ENCODE assay signal across 8 mouse cellular contexts in genomic region chr16:57634191-57634590, GRCm38 (mm10). TPM values are rescaled to one million over a fixed set of nuclear protein-coding genes. Genes with fewer than 3 reads are reported as not detected.
A peak's percentile ranks its signal among the peaks of the same experiment; 100 is the strongest.
DNase-seq lines count a peak whose midpoint lies in the region; ATAC-seq and TF ChIP-seq lines count a peak whose summit lies in the region.

No protein-coding gene starts in this region.

- H3K4me2 ChIP-seq in embryonic facial prominence, embryonic 14.5 days (ENCODE audit: low read depth, low read length): no peak overlapping the region
- H3K4me2 ChIP-seq in liver, embryonic 14.5 days (ENCODE audit: low read depth): no peak overlapping the region
- no peak overlapping the region for H3K4me2 ChIP-seq in neural tube, embryonic 14.5 days (ENCODE audit: low read depth, low read length)

- no peaks in the 10 kb centered on the region for H3K27me3 ChIP-seq in embryonic facial prominence, embryonic 14.5 days (replicated peaks; ENCODE audit: control insufficient read depth, insufficient read depth, low read length)
- no peaks in the 10 kb centered on the region for H3K27me3 ChIP-seq in liver, embryonic 14.5 days (ENCODE audit: control insufficient read depth, insufficient read depth, low read length)
- no peaks in the 10 kb centered on the region for H3K27me3 ChIP-seq in neural tube, embryonic 14.5 days (ENCODE audit: control insufficient read depth, insufficient read depth, low read length)

- H3K4me3 ChIP-seq in embryonic facial prominence, embryonic 14.5 days (ENCODE audit: low read depth, low read length): no peak overlapping the region
- H3K4me3 ChIP-seq in liver, embryonic 14.5 days (ENCODE audit: insufficient read depth in 1 of 2, low read depth in 2 of 2, low read length in 2 of 2): no peak overlapping the region
- no peak overlapping the region for H3K4me3 ChIP-seq in neural tube, embryonic 14.5 days (ENCODE audit: low read depth, low read length)

- intact Hi-C loops in heart, postnatal 10 days (cut with DNase I): loop anchor here (1.0 to 10.0 kb wide), 3 partner anchors 35 to 1031 kb away; no protein-coding TSS in a partner anchor

- no peaks in the 10 kb centered on the region for H3K4me1 ChIP-seq in embryonic facial prominence, embryonic 14.5 days (ENCODE audit: control insufficient read depth, insufficient read depth, low read length)
- H3K4me1 ChIP-seq in liver, embryonic 14.5 days (replicated peaks; ENCODE audit: control insufficient read depth in 2 of 2, insufficient read depth in 2 of 2, low read length in 1 of 2): no peaks in the 10 kb centered on the region
- no peaks in the 10 kb centered on the region for H3K4me1 ChIP-seq in neural tube, embryonic 14.5 days (ENCODE audit: control insufficient read depth, insufficient read depth, low read length)

- H3K9me3 ChIP-seq in embryonic facial prominence, embryonic 14.5 days (ENCODE audit: control insufficient read depth, low read length): no peaks in the 10 kb centered on the region
- no peaks in the 10 kb centered on the region for H3K9me3 ChIP-seq in liver, embryonic 14.5 days (ENCODE audit: control insufficient read depth, low read length)
- H3K9me3 ChIP-seq in neural tube, embryonic 14.5 days (ENCODE audit: control insufficient read depth, low read length): no peaks in the 10 kb centered on the region

- peak; percentile 75 for ATAC-seq in CD4-positive, CD25-positive, alpha-beta regulatory T cell, adult 4 months
- 0 out of 2 replicates have a peak, but pooled peaks have one; percentile 65 for ATAC-seq in embryonic facial prominence, embryonic 14.5 days (ENCODE audit: low read depth)
- ATAC-seq in liver, embryonic 14.5 days (ENCODE audit: insufficient read depth): no peak
- peak; percentile 91 for ATAC-seq in neural tube, embryonic 14.5 days (ENCODE audit: low read depth)

- 7% methylated on average over 6 of the region's 6 CpGs for WGBS in embryonic facial prominence, embryonic 14.5 days
- WGBS in liver, embryonic 14.5 days (ENCODE audit: insufficient replicate concordance): 6% methylated on average over 6 of the region's 6 CpGs
- 12% methylated on average over 6 of the region's 6 CpGs for WGBS in neural tube, embryonic 14.5 days

- TF ChIP-seq CTCF in liver, embryonic 14.5 days (IDR thresholded peaks at IDR 0.05; ENCODE audit: low read depth): peak; percentile 68

- TF ChIP-seq EP300 in liver, embryonic 14.5 days (IDR thresholded peaks at IDR 0.05; ENCODE audit: low read depth): no peak

- no peak overlapping the region for H3K9ac ChIP-seq in embryonic facial prominence, embryonic 14.5 days (ENCODE audit: low read depth, low read length)
- H3K9ac ChIP-seq in liver, embryonic 14.5 days (replicated peaks): no peak overlapping the region
- H3K9ac ChIP-seq in neural tube, embryonic 14.5 days (replicated peaks; ENCODE audit: low read depth, low read length): no peak overlapping the region

- H3K27ac ChIP-seq in embryonic facial prominence, embryonic 14.5 days (replicated peaks; ENCODE audit: low read depth, low read length): no peak overlapping the region
- H3K27ac ChIP-seq in liver, embryonic 14.5 days: no peak overlapping the region
- H3K27ac ChIP-seq in neural tube, embryonic 14.5 days (ENCODE audit: low read depth, low read length): no peak overlapping the region

- peak; percentile 75 to 83 for DNase-seq in adrenal gland, postnatal 36 days
- peak; percentile 81 for DNase-seq in embryonic facial prominence, embryonic 14.5 days (ENCODE audit: low spot score)
- DNase-seq in heart, postnatal 10 days: peak; percentile 82 to 85
- peak; percentile 74 to 84 for DNase-seq in kidney, postnatal 25 days
- peak in 2 of 3 experiments; percentile 10 to 19 for DNase-seq in liver, embryonic 14.5 days (ENCODE audit: low read depth in 3 of 3, low spot score in 3 of 3)
- peak; percentile 80 for DNase-seq in testis, postnatal 10 days (ENCODE audit: low spot score)

- H3K36me3 ChIP-seq in embryonic facial prominence, embryonic 14.5 days (ENCODE audit: control insufficient read depth, insufficient read depth, low read length): no peaks in the 10 kb centered on the region
- H3K36me3 ChIP-seq in liver, embryonic 14.5 days (replicated peaks; ENCODE audit: control insufficient read depth, insufficient read depth, low read depth): no peaks in the 10 kb centered on the region
- no peaks in the 10 kb centered on the region for H3K36me3 ChIP-seq in neural tube, embryonic 14.5 days (ENCODE audit: control insufficient read depth, insufficient read depth, low read length)

RNA-seq across cellular contexts. Expression of gene Cmss1, which starts 27.5 kb away (rescaled TPM):
- 10 to 100 TPM; 30.3 to 32.9 TPM for polyA plus RNA-seq in CD4-positive, CD25-positive, alpha-beta regulatory T cell, adult 4 months (2017; shearing (Covaris generic))
- 10 to 100 TPM; 17.1 to 19.3 TPM for total RNA-seq in adrenal gland, postnatal 36 days (2021)
- polyA plus RNA-seq in embryonic facial prominence, embryonic 14.5 days (2014; fragmentation: Nextera tagmentation; extraction: Ambion mirVana): 33.5 and 40.6 TPM in 2 replicates
- 10 to 100 TPM; 38.5 to 39.4 TPM for total RNA-seq in heart, postnatal 10 days (2021)
- polyA plus RNA-seq in liver, embryonic 14.5 days (2012; rRNA removed): 5.8 and 6.0 TPM in 2 replicates
- polyA plus RNA-seq in liver, embryonic 14.5 days (2014; fragmentation: Nextera tagmentation; extraction: Ambion mirVana): 23.0 and 26.8 TPM in 2 replicates
- 35.7 and 38.3 TPM in 2 replicates for polyA plus RNA-seq in neural tube, embryonic 14.5 days (2014; fragmentation: Nextera tagmentation; extraction: Ambion mirVana)

Comparison
In these comparisons a context has a peak if more than half of its experiments do, and no peak if none do; other contexts are left out.
1. DNase-seq: peak in every context shown above with its lines; median percentile 84 in heart, postnatal 10 days; 81 in embryonic facial prominence, embryonic 14.5 days; 80 in testis, postnatal 10 days; 79 in adrenal gland, postnatal 36 days; 79 in kidney, postnatal 25 days; 14 in liver, embryonic 14.5 days.